Mouse (Mus musculus): Measurements from ENCODE around the gene Myh6.

- TF ChIP-seq CTCF (IDR thresholded peaks at IDR 0.05) (no peak), EP300 (IDR thresholded peaks at IDR 0.05) (no peak)
These were observed 39.8 kb upstream of the Myh6 start for GRCm38 (mm10) chr14:55006541-55006940.
